Mouse (Mus musculus) CH12.LX (cell line): Measurements from ENCODE around the gene Ccs.

Experiments
- CTCF ChIP-seq, 2 experiments: IDR thresholded peaks in 1 of 2; conservative IDR thresholded peaks in 1 of 2; 2 replicates each; pipeline ENCODE4 v1.5.1; 2011 to 2012; ENCODE audit warnings: low read depth in 2 of 2, low read length in 2 of 2, improper control_type of control experiment in 1 of 2, inconsistent platforms in 1 of 2, mild to moderate bottlenecking in 1 of 2, moderate library complexity in 1 of 2
- ELF1 ChIP-seq: IDR thresholded peaks from 2 replicates; pipeline ENCODE4 v1.6.1; 2014; ENCODE audit warnings: low read depth, mild to moderate bottlenecking, inconsistent platforms, low read length, improper control_type of control experiment
- HCFC1 ChIP-seq: IDR thresholded peaks from 2 replicates; pipeline ENCODE4 v1.6.1; 2012; ENCODE audit warnings: low read depth, mild to moderate bottlenecking, inconsistent platforms, low read length, improper control_type of control experiment
- MXI1 ChIP-seq: IDR thresholded peaks from 2 replicates; pipeline ENCODE4 v1.6.1; 2011; ENCODE audit warnings: mild to moderate bottlenecking, low read depth, low read length, improper control_type of control experiment
- MYC ChIP-seq: IDR thresholded peaks from 2 replicates; pipeline ENCODE4 v1.6.1; 2011; ENCODE audit warnings: low read depth, mild to moderate bottlenecking, improper control_type of control experiment, low read length
- NELFE ChIP-seq: IDR thresholded peaks from 2 replicates; pipeline ENCODE4 v1.6.1; 2011; ENCODE audit warnings: low read depth, low read length, improper control_type of control experiment
- POLR2AphosphoS2 ChIP-seq: IDR thresholded peaks from 2 replicates; pipeline ENCODE4 v1.6.1; 2011; ENCODE audit warnings: low read depth, low read length, improper control_type of control experiment
- ZC3H11A ChIP-seq: IDR thresholded peaks from 2 replicates; pipeline ENCODE4 v1.6.1; 2012; ENCODE audit warnings: low read depth, mild to moderate bottlenecking, inconsistent platforms, low read length, improper control_type of control experiment

DNA sequence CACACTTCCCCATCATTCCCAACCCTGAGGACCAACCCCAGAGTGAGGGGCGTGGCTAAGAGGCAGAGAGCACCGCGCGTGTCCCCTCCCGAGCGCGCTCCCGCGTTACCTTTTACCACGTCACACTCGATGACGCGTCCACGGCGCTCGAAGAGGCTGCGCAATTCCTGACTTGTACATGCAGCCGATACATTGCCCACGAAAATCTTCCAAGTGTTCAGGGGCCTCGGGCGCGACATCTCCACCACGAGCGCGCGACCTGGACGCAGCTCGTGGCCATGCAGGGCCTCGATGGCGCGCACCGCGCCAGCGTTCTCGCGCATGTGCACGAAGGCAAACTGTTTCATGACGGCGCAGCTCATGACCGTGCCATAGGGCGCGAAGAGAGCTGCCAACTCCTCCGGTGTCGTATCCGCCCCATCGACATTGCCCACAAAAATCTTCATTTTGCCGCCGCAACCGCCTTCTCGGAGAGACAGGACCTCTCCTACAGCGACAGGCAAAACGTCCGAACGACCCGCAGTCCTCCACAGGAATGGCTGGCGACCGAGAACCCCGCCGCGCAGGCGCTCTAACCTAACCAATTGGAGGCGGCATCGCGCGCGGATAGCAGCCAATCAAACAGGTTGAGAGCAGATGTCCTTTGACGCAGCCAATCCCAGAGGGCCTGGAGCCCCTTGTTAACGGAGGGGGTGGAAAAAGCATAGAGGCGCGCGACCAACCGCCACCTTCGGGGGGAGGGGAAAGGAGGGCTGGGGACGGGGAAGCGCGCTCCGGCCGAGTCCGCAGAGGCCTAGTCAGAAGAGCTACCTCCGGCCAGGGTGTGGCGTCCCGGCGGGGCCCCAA is 27.8 kb downstream of the Ccs start, which contains the start of the genes Gm21992 and Rbm14:
- TF ChIP-seq MXI1 (peak; percentile 84), MYC (peak; percentile 65; the same call in 1 of the 2 replicates), ELF1 (peak; percentile 55), HCFC1 (peak; percentile 68), ZC3H11A (no peak), NELFE (peak; percentile 99), POLR2AphosphoS2 (peak; percentile 98), CTCF (conservative IDR thresholded peaks at IDR 0.05 in 1 of 2, IDR thresholded peaks at IDR 0.05 in 1 of 2; ENCODE audit: low read depth in 2 of 2, low read length in 2 of 2) (no peak)
